Mouse (Mus musculus) layer of hippocampus, adult 9-10 months (tissue): ENCODE data around the gene Zfp691.

Source experiments
- DNase-seq: peaks from one replicate; pipeline ENCODE4 v3.0.0; 2022; ENCODE audit warnings: low spot score

Gene Zfp691

GRCm38 (mm10) chr4:119167663-119168062 lies 6.3 kb downstream of the Zfp691 start:
- peak; percentile 85 for DNase-seq

GRCm38 (mm10) chr4:119167068-119167467 lies 6.9 kb downstream of the Zfp691 start:
- DNase-seq, result no peak

GRCm38 (mm10) chr4:119165916-119166315 lies 8.1 kb downstream of the Zfp691 start:
- no peak for DNase-seq

DNA sequence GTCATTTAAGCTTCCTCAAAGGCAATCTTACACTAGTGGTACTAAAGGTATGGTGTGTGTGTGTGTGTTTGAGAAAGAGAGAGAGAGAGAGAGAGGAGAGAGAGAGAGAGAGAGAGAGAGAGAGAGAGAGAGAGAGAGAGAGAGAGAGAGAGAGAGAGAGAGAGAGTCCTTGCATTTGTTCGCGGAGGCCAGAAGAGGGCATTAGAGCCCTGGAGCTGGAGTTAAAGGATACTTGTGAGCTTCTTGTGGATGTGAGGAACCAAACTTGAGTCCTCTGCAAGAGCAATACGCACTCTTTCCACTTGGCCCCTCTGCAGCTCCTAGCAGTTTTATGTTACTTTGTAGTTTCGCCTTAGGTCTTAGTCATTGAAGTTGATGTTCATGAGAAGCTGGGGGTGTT lies 11.0 kb downstream of the Zfp691 start:
- DNase-seq, result no peak

GRCm38 (mm10) chr4:119161358-119161757 lies 12.6 kb downstream of the Zfp691 start:
- DNase-seq, result no peak

DNA sequence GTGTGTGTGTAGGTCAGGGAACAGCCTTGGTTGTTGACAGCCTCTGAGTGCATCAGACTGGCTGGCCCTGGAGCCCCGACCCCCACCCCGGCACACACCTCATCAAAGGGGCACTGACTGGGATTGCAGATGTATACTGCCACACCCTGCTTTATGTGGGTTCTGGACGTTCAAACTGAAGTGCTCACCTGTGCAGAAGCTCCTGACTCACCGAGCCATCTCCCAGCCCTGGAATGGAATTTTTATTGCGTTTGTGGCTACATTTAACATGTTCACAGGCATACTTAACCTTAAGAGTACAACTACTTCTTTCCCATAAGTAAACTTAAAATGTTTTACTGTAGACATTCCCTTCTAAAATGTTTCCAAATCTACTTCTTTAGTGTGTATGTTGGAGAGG lies 16.1 kb downstream of the Zfp691 start:
- no peak for DNase-seq

DNA sequence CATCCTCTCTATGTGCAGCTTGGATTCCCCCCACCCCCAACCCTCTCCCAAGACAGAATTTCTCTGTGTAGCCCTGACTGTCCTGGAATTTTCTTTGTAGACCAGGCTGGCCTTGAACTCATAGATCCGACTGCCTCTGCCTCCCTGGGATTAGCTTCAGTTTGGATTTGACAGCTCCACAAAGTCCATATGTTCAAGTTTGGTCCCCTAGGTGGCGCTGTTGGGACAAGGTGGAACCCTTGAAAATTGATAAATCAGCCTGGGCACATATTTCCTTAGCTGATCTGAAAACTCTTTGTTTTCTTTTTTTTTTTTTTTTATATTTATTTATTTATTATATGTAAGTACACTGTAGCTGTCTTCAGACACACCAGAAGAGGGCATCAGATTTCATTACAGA lies 16.8 kb downstream of the Zfp691 start:
- no peak for DNase-seq

DNA sequence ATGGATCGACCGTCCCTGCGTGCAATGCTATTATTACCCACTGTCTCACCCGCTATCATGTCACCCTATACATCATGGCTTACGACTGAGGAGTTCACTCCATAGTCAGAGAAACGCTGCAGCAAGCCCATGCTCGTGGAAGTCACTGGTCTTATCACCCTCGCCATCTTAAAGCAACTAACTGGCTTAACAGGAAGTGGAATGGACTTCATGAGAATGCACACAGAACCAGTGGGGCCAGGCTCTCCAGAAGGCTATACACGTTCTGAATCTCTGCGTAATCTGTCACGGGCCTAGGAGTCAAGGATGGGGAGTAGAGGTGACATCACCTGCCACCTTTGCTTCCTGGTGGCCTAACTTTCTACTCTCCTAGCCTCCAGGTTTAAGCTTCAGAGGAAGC lies 25.3 kb downstream of the Zfp691 start:
- DNase-seq, result no peak

- DNase-seq, result no peak
Observed at GRCm38 (mm10) chr4:119147347-119147746, 26.6 kb downstream of the Zfp691 start.

- DNase-seq, result no peak
Observed at GRCm38 (mm10) chr4:119146816-119147215, 27.2 kb downstream of the Zfp691 start.

DNA sequence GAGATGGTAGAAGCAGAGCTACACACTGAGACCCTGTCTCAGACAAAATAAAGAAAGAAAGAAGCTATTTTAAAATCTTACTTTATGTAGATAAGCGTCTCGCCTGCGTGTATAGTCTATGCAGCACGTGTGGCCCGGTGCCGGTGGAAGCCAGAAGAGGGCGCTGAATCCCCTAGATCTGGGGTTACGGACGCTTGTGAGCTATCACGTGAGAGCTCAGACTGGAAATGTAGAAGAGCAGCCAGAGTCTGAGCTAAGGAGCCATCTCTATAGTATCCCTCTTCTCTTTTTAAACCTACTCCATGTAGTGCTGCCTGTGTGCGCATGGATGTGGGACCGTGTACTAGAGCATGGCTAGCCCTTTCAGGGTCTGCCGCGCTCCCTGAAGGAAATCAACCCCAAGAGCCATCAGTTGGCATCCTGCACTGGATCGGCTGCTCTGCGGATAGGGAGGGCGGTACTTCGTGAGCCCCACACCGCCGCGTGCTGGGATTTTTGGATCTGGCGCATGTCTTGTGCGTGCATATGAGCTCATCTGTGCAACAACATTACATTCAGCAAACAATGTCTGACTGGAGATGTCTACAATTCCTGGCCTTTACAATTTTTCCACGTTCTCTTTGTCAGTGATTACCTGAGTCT lies 31.6 kb downstream of the Zfp691 start:
- peak; percentile 40 for DNase-seq

DNA sequence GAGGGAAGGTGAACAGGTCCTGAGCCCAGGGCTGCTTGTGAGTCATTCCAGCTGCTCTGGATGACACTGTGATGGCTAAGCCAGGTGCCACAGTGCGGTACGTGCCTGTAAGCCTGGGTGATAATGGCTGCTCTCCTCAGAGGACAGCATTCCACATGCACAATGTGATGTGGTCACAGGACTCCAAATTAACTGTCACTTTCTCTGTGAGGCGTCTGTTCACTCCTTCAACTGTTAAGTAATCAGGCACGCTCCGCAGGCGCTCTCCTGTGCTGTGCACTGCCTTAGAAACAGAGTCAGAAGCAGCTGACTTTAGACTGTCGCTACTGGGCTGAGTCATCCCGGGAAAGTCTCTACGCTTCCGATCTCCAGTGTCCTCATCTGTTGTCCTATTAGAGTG lies 32.8 kb downstream of the Zfp691 start:
- DNase-seq, result no peak

DNA sequence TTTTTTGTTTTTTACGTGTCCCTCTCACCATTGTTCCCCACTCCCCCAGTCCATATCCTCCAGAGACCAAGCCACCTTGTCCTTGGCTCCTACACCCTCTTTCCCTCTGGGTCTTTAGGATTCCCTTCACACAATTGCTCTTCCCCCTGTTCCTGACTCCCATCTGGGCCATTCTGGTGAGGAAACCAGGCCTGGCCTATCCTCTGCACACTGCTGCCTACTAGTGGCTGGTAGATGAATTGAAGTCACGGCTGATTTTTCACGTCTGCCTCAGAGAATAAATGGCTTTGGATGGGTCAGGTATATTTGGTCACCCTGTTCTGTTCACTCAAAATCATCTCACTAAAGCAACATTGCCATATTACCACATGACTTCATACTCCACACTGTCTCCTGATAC lies 33.9 kb downstream of the Zfp691 start:
- no peak for DNase-seq

GRCm38 (mm10) chr4:119138776-119139175 lies 35.2 kb downstream of the Zfp691 start:
- DNase-seq, result no peak

- no peak for DNase-seq
Observed at GRCm38 (mm10) chr4:119138171-119138570, 35.8 kb downstream of the Zfp691 start.

DNA sequence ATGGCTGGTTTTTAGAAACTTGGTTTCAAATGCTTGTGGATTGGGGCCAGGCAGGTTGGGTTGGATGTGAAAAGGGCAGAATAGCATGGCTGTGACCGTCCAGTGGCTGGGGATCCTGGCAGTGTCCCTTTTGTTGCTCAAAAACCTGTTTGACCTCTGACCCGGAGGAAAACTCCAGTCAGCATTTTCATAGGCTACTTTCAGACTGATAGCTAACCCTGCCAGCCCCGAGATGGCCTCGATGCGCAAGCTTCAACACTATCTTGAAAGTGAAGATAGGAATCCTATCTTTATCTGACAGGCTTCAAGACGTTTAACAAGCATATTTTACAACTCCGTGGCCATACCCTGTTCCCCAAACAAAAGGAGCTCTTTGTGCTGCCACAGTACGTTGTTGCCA lies 36.7 kb downstream of the Zfp691 start:
- no peak for DNase-seq

DNA sequence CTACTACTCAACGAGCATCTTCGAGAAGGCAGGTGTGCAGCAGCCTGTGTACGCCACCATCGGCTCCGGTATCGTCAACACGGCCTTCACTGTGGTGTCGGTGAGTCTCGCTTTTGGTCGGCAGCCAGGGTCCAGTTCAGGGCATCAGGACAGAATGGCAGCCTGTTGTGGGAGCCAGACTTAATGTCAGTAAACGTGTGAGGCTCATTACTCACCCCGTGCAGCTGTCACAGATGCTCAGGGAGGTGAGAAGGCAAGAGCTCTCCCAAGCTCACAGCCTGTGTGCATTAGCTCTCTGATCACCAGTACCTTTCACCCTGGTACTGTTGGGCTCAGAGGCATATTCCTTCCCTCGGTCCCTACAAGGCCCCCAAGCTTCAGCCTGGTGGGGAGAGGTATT lies 40.1 kb downstream of the Zfp691 start:
- DNase-seq, result no peak

DNA sequence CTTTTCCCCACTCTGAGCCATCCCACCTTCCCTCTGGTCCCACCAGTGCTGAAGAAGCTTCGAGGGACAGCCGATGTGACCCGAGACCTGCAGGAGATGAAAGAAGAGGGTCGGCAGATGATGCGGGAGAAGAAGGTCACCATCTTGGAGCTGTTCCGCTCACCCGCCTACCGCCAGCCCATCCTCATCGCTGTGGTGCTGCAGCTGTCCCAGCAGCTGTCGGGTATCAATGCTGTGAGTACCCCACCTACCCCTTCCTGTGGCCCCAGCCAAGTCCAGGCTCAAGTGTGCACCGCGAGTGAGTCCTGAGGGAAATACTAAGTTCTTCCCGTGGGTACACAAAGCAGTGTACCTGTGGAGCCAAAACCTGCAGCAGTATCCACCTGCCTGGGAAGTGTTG lies 40.7 kb downstream of the Zfp691 start:
- no peak for DNase-seq

GRCm38 (mm10) chr4:119131189-119131910 lies 42.6 kb downstream of the Zfp691 start:
- no peak for DNase-seq

- no peak for DNase-seq
Observed at GRCm38 (mm10) chr4:119129096-119129495, 44.9 kb downstream of the Zfp691 start.

- no peak for DNase-seq
Observed at GRCm38 (mm10) chr4:119128547-119128946, 45.4 kb downstream of the Zfp691 start.

- no peak for DNase-seq
Observed at GRCm38 (mm10) chr4:119127229-119127628, 46.8 kb downstream of the Zfp691 start.

GRCm38 (mm10) chr4:119125577-119126270 lies 48.3 kb downstream of the Zfp691 start:
- DNase-seq, result no peak
